Mouse (Mus musculus): ENCODE data around the gene Bhlha15. TPM values are rescaled to one million over a fixed set of nuclear protein-coding genes. Genes with fewer than 3 reads are reported as not detected.

Gene Bhlha15
- polyA plus RNA-seq, 1 experiment from 2014 or later: 0.09 TPM

- Histone ChIP-seq H3K9me3 (no peaks in the 10 kb centered on the region), H3K4me1 (replicated peaks) (peaks cover 42% of the 10 kb centered on the region)
- 6% methylated on average over 25 of the region's 25 CpGs for WGBS
Observed at GRCm38 (mm10) chr5:144222811-144223502, 32.9 kb downstream of the Bhlha15 start.

GRCm38 (mm10) chr5:144223503-144223862, 33.4 kb downstream of the Bhlha15 start, which contains the start of gene Tecpr1:
TSS of gene Tecpr1 (minus strand) at chr5:144223615.
- peaks cover 41% of the 10 kb centered on the region for H3K4me1 ChIP-seq (replicated peaks)
- H3K36me3 ChIP-seq: 0 out of 2 replicates have a peak, but pooled peaks cover under 1% of the 10 kb centered on the region
- H3K9me3 ChIP-seq: no peaks in the 10 kb centered on the region
- 0 out of 2 replicates have a peak, but pooled peaks cover 4% of the 10 kb centered on the region for H3K27me3 ChIP-seq (ENCODE audit: insufficient read depth, poor library complexity, severe bottlenecking)
- DNase-seq (ENCODE audit: low spot score): peak; percentile 95
- peak within 1 kb of the TSS; percentile 75 for H3K4me3 ChIP-seq
- WGBS: under 1% methylated on average over 37 of the region's 37 CpGs
- H3K27ac ChIP-seq: peak within 1 kb of the TSS; percentile 87

More at GRCm38 (mm10) chr5:144222811-144223502, 32.9 kb downstream of the Bhlha15 start:
- Histone ChIP-seq H3K36me3 (0 out of 2 replicates have a peak, but pooled peaks cover 6% of the 10 kb centered on the region), H3K4me3 (peak overlapping the region; percentile 75), H3K27me3 (ENCODE audit: insufficient read depth, poor library complexity, severe bottlenecking) (0 out of 2 replicates have a peak, but pooled peaks cover 4% of the 10 kb centered on the region), H3K27ac (peak overlapping the region; percentile 87)
- DNase-seq (ENCODE audit: low spot score): no peak

- Histone ChIP-seq H3K4me1 (replicated peaks) (peaks cover 35% of the 10 kb centered on the region), H3K27me3 (ENCODE audit: insufficient read depth, poor library complexity, severe bottlenecking) (0 out of 2 replicates have a peak, but pooled peaks cover 4% of the 10 kb centered on the region), H3K27ac (peak overlapping the region; percentile 87), H3K9me3 (no peaks in the 10 kb centered on the region), H3K4me3 (peak overlapping the region; percentile 75), H3K36me3 (no peaks in the 10 kb centered on the region)
- DNase-seq (ENCODE audit: low spot score): no peak
- WGBS: 25% methylated on average over 18 of the region's 18 CpGs
Observed at GRCm38 (mm10) chr5:144223899-144224816, 34.1 kb downstream of the Bhlha15 start.

GRCm38 (mm10) chr5:144226220-144226619, 36.1 kb downstream of the Bhlha15 start:
- Histone ChIP-seq H3K27ac (no peak overlapping the region), H3K9me3 (no peaks in the 10 kb centered on the region), H3K4me1 (replicated peaks) (peaks cover 24% of the 10 kb centered on the region), H3K4me3 (no peak overlapping the region), H3K36me3 (no peaks in the 10 kb centered on the region), H3K27me3 (ENCODE audit: insufficient read depth, poor library complexity, severe bottlenecking) (0 out of 2 replicates have a peak, but pooled peaks cover 4% of the 10 kb centered on the region)
- 30% methylated on average over 11 of the region's 11 CpGs for WGBS
- no peak for DNase-seq (ENCODE audit: low spot score)

- 89% methylated on average over 7 of the region's 7 CpGs for WGBS
- H3K27ac ChIP-seq: no peak overlapping the region
- H3K4me3 ChIP-seq: no peak overlapping the region
- H3K4me1 ChIP-seq (replicated peaks): no peaks in the 10 kb centered on the region
- no peak for DNase-seq (ENCODE audit: low spot score)
- no peaks in the 10 kb centered on the region for H3K27me3 ChIP-seq (ENCODE audit: insufficient read depth, poor library complexity, severe bottlenecking)
- no peaks in the 10 kb centered on the region for H3K36me3 ChIP-seq
- no peaks in the 10 kb centered on the region for H3K9me3 ChIP-seq
Observed at GRCm38 (mm10) chr5:144230216-144230615, 40.1 kb downstream of the Bhlha15 start.

- H3K36me3 ChIP-seq: no peaks in the 10 kb centered on the region
- no peak for DNase-seq (ENCODE audit: low spot score)
- H3K4me1 ChIP-seq (replicated peaks): no peaks in the 10 kb centered on the region
- H3K27me3 ChIP-seq (ENCODE audit: insufficient read depth, poor library complexity, severe bottlenecking): no peaks in the 10 kb centered on the region
- H3K9me3 ChIP-seq: no peaks in the 10 kb centered on the region
- no peak overlapping the region for H3K27ac ChIP-seq
- H3K4me3 ChIP-seq: no peak overlapping the region
- WGBS: 83% methylated on average over 1 of the region's 1 CpGs
Observed at GRCm38 (mm10) chr5:144231410-144231809, 41.3 kb downstream of the Bhlha15 start.

GRCm38 (mm10) chr5:144232531-144232930, 42.4 kb downstream of the Bhlha15 start:
- no peak for DNase-seq (ENCODE audit: low spot score)
- Histone ChIP-seq H3K36me3 (no peaks in the 10 kb centered on the region), H3K27me3 (ENCODE audit: insufficient read depth, poor library complexity, severe bottlenecking) (no peaks in the 10 kb centered on the region), H3K27ac (no peak overlapping the region), H3K4me1 (replicated peaks) (no peaks in the 10 kb centered on the region), H3K4me3 (no peak overlapping the region), H3K9me3 (no peaks in the 10 kb centered on the region)
- WGBS: 88% methylated on average over 5 of the region's 5 CpGs

- no peak overlapping the region for H3K27ac ChIP-seq
- H3K36me3 ChIP-seq: no peaks in the 10 kb centered on the region
- no peaks in the 10 kb centered on the region for H3K9me3 ChIP-seq
- DNase-seq (ENCODE audit: low spot score): no peak
- no peaks in the 10 kb centered on the region for H3K4me1 ChIP-seq (replicated peaks)
- 71% methylated on average over 6 of the region's 6 CpGs for WGBS
- H3K27me3 ChIP-seq (ENCODE audit: insufficient read depth, poor library complexity, severe bottlenecking): no peaks in the 10 kb centered on the region
- H3K4me3 ChIP-seq: no peak overlapping the region
Observed at GRCm38 (mm10) chr5:144234222-144234621, 44.1 kb downstream of the Bhlha15 start.

GRCm38 (mm10) chr5:144234714-144235113, 44.6 kb downstream of the Bhlha15 start:
- no peaks in the 10 kb centered on the region for H3K27me3 ChIP-seq (ENCODE audit: insufficient read depth, poor library complexity, severe bottlenecking)
- no peaks in the 10 kb centered on the region for H3K9me3 ChIP-seq
- DNase-seq (ENCODE audit: low spot score): no peak
- no peak overlapping the region for H3K27ac ChIP-seq
- no peaks in the 10 kb centered on the region for H3K4me1 ChIP-seq (replicated peaks)
- H3K4me3 ChIP-seq: no peak overlapping the region
- WGBS: 85% methylated on average over 7 of the region's 7 CpGs
- H3K36me3 ChIP-seq: no peaks in the 10 kb centered on the region

GRCm38 (mm10) chr5:144238969-144239368, 48.9 kb downstream of the Bhlha15 start:
- WGBS: 68% methylated on average over 1 of the region's 1 CpGs
- Histone ChIP-seq H3K27me3 (ENCODE audit: insufficient read depth, poor library complexity, severe bottlenecking) (no peaks in the 10 kb centered on the region), H3K27ac (no peak overlapping the region), H3K36me3 (no peaks in the 10 kb centered on the region), H3K4me3 (no peak overlapping the region), H3K4me1 (replicated peaks) (no peaks in the 10 kb centered on the region), H3K9me3 (no peaks in the 10 kb centered on the region)
- DNase-seq (ENCODE audit: low spot score): no peak

Data from hindbrain, embryonic 10.5 days (tissue).